Mouse (Mus musculus) hindbrain, embryonic 10.5 days (tissue): ENCODE data around the gene Nit2. TPM values are rescaled to one million over a fixed set of nuclear protein-coding genes. Genes with fewer than 3 reads are reported as not detected.
A peak's percentile ranks its signal among the peaks of the same experiment; 100 is the strongest.

Experiments used
- DNase-seq: peaks from one replicate; pipeline ENCODE4 v3.0.0-alpha.2; 2017; ENCODE audit warnings: low spot score
- H3K27ac ChIP-seq: fragments of 300-500 bp; sonication (generic); 2 replicates; pipeline ENCODE4 v1.5.1; 2016; ENCODE audit warnings: mild to moderate bottlenecking, moderate library complexity
- H3K27me3 ChIP-seq: fragments of 300-500 bp; sonication (generic); 2 replicates; pipeline ENCODE4 v1.6.1; 2016; ENCODE audit warnings: mild to moderate bottlenecking; ENCODE audit not compliant: poor library complexity, insufficient read depth, severe bottlenecking
- H3K36me3 ChIP-seq: fragments of 300-500 bp; sonication (generic); 2 replicates; pipeline ENCODE4 v1.6.1; 2016; ENCODE audit warnings: mild to moderate bottlenecking, moderate library complexity
- H3K4me1 ChIP-seq: fragments of 300-500 bp; sonication (generic); replicated peaks from 2 replicates; pipeline ENCODE4 v1.6.1; 2016; ENCODE audit warnings: mild to moderate bottlenecking
- H3K4me3 ChIP-seq: fragments of 300-500 bp; sonication (generic); 2 replicates; pipeline ENCODE4 v1.5.1; 2016; ENCODE audit warnings: mild to moderate bottlenecking, moderate library complexity
- H3K9me3 ChIP-seq: fragments of 300-500 bp; sonication (generic); 2 replicates; pipeline ENCODE4 v1.6.1; 2016; ENCODE audit warnings: mild to moderate bottlenecking, moderate library complexity
- WGBS: fragments of 180-500 bp; shearing (Covaris S2); methylation state at CpG from one replicate; pipeline ENCODE4 v1.1.7; 2016; 5-methylcytosine and 5-hydroxymethylcytosine counted together
- polyA plus RNA-seq: library from polyadenylated mRNA; unstranded; fragments of >200 nt; fragmentation: Nextera tagmentation; extraction: Ambion mirVana; gene quantifications from 2 replicates; pipeline ENCODE4 v1.2.1, GENCODE M21; 2016

Nit2 gene
- polyA plus RNA-seq, 1 experiment from 2014 or later = 45.6 TPM

DNA sequence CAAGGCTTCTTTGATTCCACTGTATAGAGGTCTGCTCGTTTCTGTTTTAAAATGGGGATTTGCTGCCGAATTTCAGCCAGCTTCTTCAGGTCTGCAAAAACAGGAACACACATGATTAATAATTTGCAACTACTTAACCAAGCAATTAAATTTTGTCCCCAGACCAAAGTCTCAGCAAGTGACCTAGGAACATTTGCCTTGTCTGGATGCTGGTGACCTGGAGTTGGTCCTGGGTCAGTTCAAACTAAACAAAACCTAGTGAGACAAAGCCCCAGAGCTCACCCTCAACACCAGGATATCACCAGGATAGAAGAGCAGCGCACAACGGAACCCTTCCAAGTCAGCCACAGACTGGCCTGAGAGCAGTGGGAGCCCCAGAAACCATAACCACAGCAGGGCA is 10.1 kb downstream of the Nit2 start:
- 86% methylated on average over 4 of the region's 4 CpGs for WGBS
- DNase-seq = no peak
- Histone ChIP-seq H3K4me1 (no peaks in the 10 kb centered on the region), H3K36me3 (peaks cover 93% of the 10 kb centered on the region), H3K27ac (no peak overlapping the region), H3K27me3 (no peaks in the 10 kb centered on the region), H3K4me3 (no peak overlapping the region), H3K9me3 (no peaks in the 10 kb centered on the region)

GRCm38 (mm10) chr16:57155899-57156298 is 11.2 kb downstream of the Nit2 start:
- Histone ChIP-seq H3K27me3 (no peaks in the 10 kb centered on the region), H3K4me1 (no peaks in the 10 kb centered on the region), H3K36me3 (peaks cover 93% of the 10 kb centered on the region)

DNA sequence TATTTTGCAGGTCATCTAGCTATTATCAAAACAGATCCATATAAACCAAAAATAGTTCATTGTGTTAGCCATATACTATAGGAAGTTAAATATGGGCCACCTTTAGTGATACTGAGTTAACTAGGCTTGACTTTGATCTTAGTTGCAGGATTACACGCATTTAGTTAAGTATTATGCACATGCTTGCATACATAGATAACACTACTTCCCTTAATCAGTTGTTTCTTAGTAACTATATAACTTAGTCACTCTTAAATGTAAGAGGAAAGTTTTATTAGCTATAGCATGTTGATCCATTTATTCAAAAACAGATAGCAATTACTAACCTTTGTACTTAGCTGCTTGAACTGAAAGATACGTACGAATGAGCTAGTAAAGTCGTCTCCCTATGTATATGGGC is 15.7 kb downstream of the Nit2 start:
- Histone ChIP-seq H3K36me3 (peaks cover 98% of the 10 kb centered on the region), H3K4me1 (no peaks in the 10 kb centered on the region), H3K27ac (no peak overlapping the region), H3K4me3 (no peak overlapping the region), H3K9me3 (no peaks in the 10 kb centered on the region), H3K27me3 (no peaks in the 10 kb centered on the region)
- 95% methylated on average over 4 of the region's 4 CpGs for WGBS
- no peak for DNase-seq

More at GRCm38 (mm10) chr16:57155899-57156298, 11.2 kb downstream of the Nit2 start:
- Histone ChIP-seq H3K27ac (no peak overlapping the region), H3K9me3 (no peaks in the 10 kb centered on the region), H3K4me3 (no peak overlapping the region)
- DNase-seq = no peak

GRCm38 (mm10) chr16:57144741-57145140 is 22.4 kb downstream of the Nit2 start:
- Histone ChIP-seq H3K36me3 (peaks cover 83% of the 10 kb centered on the region), H3K4me3 (no peak overlapping the region), H3K27ac (no peak overlapping the region), H3K4me1 (no peaks in the 10 kb centered on the region), H3K27me3 (no peaks in the 10 kb centered on the region), H3K9me3 (no peaks in the 10 kb centered on the region)
- 92% methylated on average over 5 of the region's 5 CpGs for WGBS
- DNase-seq = no peak

GRCm38 (mm10) chr16:57133611-57134010 is 33.5 kb downstream of the Nit2 start:
- 95% methylated on average over 6 of the region's 6 CpGs for WGBS
- H3K27me3 ChIP-seq = no peaks in the 10 kb centered on the region
- no peaks in the 10 kb centered on the region for H3K9me3 ChIP-seq
- DNase-seq = no peak
- no peak overlapping the region for H3K4me3 ChIP-seq
- no peak overlapping the region for H3K27ac ChIP-seq
- peaks cover 5% of the 10 kb centered on the region for H3K4me1 ChIP-seq
- peaks cover 46% of the 10 kb centered on the region for H3K36me3 ChIP-seq

DNA sequence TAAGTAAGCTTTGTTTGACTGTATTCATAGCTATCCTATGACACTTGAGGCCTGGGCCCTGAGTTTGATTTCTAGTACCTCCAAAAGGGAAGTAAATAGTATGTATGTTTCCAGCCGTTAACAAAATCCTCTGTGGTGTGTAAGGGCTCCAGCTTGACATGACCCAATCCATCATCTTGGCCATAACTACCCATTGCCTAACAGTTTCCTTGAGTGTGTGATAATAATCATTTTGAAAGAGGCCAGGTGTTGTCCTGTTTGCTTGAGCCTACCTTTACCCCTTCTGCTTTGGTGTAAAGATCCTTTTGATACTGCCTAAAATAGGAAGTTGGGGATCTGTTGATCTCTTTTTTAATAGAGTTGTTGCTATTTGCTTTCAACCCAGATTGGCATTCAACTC is 34.8 kb downstream of the Nit2 start:
- H3K4me3 ChIP-seq = no peak overlapping the region

GRCm38 (mm10) chr16:57131544-57131943 is 35.6 kb downstream of the Nit2 start:
- no peak overlapping the region for H3K27ac ChIP-seq
- WGBS = 53% methylated on average over 4 of the region's 4 CpGs

More for the DNA sequence above, 34.8 kb downstream of the Nit2 start:
- no peaks in the 10 kb centered on the region for H3K9me3 ChIP-seq
- peaks cover 5% of the 10 kb centered on the region for H3K4me1 ChIP-seq
- no peak overlapping the region for H3K27ac ChIP-seq
- H3K27me3 ChIP-seq = no peaks in the 10 kb centered on the region
- 88% methylated on average over 1 of the region's 1 CpGs for WGBS
- H3K36me3 ChIP-seq = peaks cover 38% of the 10 kb centered on the region
- no peak for DNase-seq

DNA sequence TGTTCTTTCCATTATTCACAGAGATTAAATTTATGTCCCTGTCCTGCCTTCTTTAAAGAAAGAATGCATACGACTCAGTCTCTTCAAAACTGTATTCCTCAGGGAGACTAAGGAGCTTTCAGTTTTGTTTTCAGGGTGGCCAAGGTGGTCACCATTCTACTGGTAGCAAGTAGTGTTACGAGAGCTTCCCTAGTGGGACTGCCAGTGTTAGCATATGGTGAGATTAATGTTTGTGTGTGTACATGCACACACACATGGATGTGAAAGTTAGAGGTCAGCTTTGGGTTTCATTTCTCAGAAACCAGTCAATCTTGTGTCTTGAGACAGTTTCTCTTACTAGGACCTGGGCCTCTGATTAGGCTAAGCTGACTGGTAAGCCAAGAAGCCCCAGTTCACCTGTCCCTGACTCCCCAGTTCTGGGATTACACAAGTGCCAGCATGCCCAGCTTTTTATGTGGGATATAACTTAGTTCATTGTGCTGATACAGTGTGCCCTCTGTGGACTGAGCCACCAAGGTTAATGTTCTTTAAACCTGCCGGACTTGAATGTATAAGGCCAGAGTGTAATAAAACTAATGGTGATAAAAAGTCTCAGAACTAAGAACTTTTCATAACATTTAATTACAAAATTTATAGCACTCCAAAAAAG is 36.3 kb downstream of the Nit2 start:
- Histone ChIP-seq H3K27ac (no peak overlapping the region), H3K36me3 (peaks cover 26% of the 10 kb centered on the region), H3K4me3 (no peak overlapping the region), H3K27me3 (no peaks in the 10 kb centered on the region), H3K4me1 (peaks cover 5% of the 10 kb centered on the region), H3K9me3 (no peaks in the 10 kb centered on the region)
- WGBS = 80% methylated on average over 3 of the region's 3 CpGs
- DNase-seq = no peak

More at GRCm38 (mm10) chr16:57131544-57131943, 35.6 kb downstream of the Nit2 start:
- Histone ChIP-seq H3K36me3 (peaks cover 33% of the 10 kb centered on the region), H3K9me3 (no peaks in the 10 kb centered on the region), H3K4me1 (peaks cover 5% of the 10 kb centered on the region), H3K27me3 (no peaks in the 10 kb centered on the region), H3K4me3 (no peak overlapping the region)
- DNase-seq = no peak

- H3K27ac ChIP-seq = no peak overlapping the region
- peaks cover 16% of the 10 kb centered on the region for H3K4me1 ChIP-seq
- H3K27me3 ChIP-seq = no peaks in the 10 kb centered on the region
- H3K4me3 ChIP-seq = no peak overlapping the region
- 0 out of 2 replicates have a peak, but pooled peaks cover 7% of the 10 kb centered on the region for H3K36me3 ChIP-seq
- 93% methylated on average over 2 of the region's 2 CpGs for WGBS
- no peak for DNase-seq
- H3K9me3 ChIP-seq = no peaks in the 10 kb centered on the region
Measured at GRCm38 (mm10) chr16:57127825-57128224, 39.3 kb downstream of the Nit2 start.

DNA sequence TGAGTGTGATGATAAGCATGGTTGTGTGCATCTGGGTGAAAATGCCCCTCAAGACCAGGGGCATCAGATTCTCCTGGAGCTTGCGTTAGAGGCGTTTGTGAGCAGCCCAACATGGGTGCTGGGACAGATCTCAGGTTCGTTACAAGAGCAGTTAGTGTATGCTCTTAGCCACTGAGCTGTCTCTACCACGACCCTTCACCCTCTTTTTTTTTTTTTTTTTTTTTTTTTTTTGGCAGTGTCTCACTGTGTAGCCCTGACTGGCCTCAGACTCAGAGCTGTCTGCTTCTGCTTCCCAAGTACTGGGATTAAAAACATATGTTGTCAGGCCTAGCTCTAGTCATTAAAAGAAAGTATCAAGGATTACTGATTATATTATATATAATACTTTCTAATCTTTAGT is 40.9 kb downstream of the Nit2 start:
- Histone ChIP-seq H3K9me3 (no peaks in the 10 kb centered on the region), H3K27me3 (no peaks in the 10 kb centered on the region), H3K36me3 (0 out of 2 replicates have a peak, but pooled peaks cover 7% of the 10 kb centered on the region), H3K4me3 (no peak overlapping the region), H3K27ac (no peak overlapping the region), H3K4me1 (peaks cover 22% of the 10 kb centered on the region)
- 79% methylated on average over 4 of the region's 4 CpGs for WGBS
- DNase-seq = no peak

- Histone ChIP-seq H3K27me3 (no peaks in the 10 kb centered on the region), H3K9me3 (no peaks in the 10 kb centered on the region), H3K36me3 (0 out of 2 replicates have a peak, but pooled peaks cover 7% of the 10 kb centered on the region), H3K4me1 (peaks cover 16% of the 10 kb centered on the region), H3K4me3 (peak overlapping the region; percentile 98), H3K27ac (0 out of 2 replicates have a peak overlapping the region, but pooled peaks have one; percentile 97)
- no peak for DNase-seq
- 75% methylated on average over 6 of the region's 6 CpGs for whole genome bisulfite sequencing
Measured at GRCm38 (mm10) chr16:57122682-57123445, 44.3 kb downstream of the Nit2 start.

- under 1% methylated on average over 59 of the region's 59 CpGs for WGBS
- peaks cover 16% of the 10 kb centered on the region for H3K4me1 ChIP-seq
- H3K9me3 ChIP-seq = no peaks in the 10 kb centered on the region
- peak overlapping the region; percentile 98 for H3K4me3 ChIP-seq
- H3K27ac ChIP-seq = peak overlapping the region; percentile 97
- DNase-seq = no peak
- no peaks in the 10 kb centered on the region for H3K36me3 ChIP-seq
- no peaks in the 10 kb centered on the region for H3K27me3 ChIP-seq
Measured at GRCm38 (mm10) chr16:57121816-57122415, 45.2 kb downstream of the Nit2 start.
